Mouse (Mus musculus): ENCODE measurements around the gene Vcl.

DNA sequence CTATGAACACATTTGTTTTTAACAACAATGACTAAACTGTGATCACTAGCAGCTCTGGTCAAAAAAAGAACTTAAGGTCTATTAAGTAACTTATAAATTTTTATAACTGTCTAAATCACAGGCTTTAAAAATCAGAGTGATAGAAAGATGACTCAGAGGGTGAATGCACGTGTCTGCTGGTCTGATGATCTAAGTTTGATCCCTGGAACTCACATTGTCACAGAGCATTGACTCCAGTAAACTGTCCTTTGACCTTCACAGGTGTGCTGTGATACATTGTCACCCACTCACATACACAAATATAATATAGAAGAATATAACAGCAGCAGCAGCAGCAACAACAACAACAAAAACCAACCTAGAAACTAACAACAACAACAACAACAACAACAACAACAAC is 62.3 kb downstream of the Vcl start:
- no peak for TF ChIP-seq MYOD1 (IDR thresholded peaks at IDR 0.05; ENCODE audit: control insufficient read depth in 1 of 3, insufficient read length in 2 of 3, low read depth in 2 of 3)
- no peak for TF ChIP-seq MYOG (IDR thresholded peaks at IDR 0.05; ENCODE audit: control insufficient read depth in 1 of 3, insufficient read depth in 1 of 3, insufficient read length in 2 of 3, low read depth in 2 of 3)
- TF ChIP-seq POLR2A (IDR thresholded peaks at IDR 0.05; ENCODE audit: insufficient read length, low read depth): no peak
- TF ChIP-seq MAX (IDR thresholded peaks at IDR 0.05; ENCODE audit: low read depth): no peak
- no peak for TF ChIP-seq TCF12 (IDR thresholded peaks at IDR 0.05; ENCODE audit: insufficient read depth, poor library complexity, severe bottlenecking)
- TF ChIP-seq E2F4 (IDR thresholded peaks at IDR 0.05; ENCODE audit: insufficient read depth): no peak
- TF ChIP-seq TCF3 (IDR thresholded peaks at IDR 0.05; ENCODE audit: insufficient read length, low read depth): no peak
- TF ChIP-seq USF1 (IDR thresholded peaks at IDR 0.05; ENCODE audit: low read depth): no peak
- no peak for TF ChIP-seq CEBPB (IDR thresholded peaks at IDR 0.05; ENCODE audit: insufficient read depth, poor library complexity, severe bottlenecking)
- TF ChIP-seq POLR2AphosphoS2 (IDR thresholded peaks at IDR 0.05; ENCODE audit: insufficient read length, low read depth): no peak
- no peak for TF ChIP-seq SRF (IDR thresholded peaks at IDR 0.05; ENCODE audit: control insufficient read depth, insufficient read length, low read depth)
- no peak for TF ChIP-seq REST (IDR thresholded peaks at IDR 0.05; ENCODE audit: insufficient read depth, insufficient read length)
